13 mouse cellular contexts compared by ENCODE assay signal in the genomic region with DNA sequence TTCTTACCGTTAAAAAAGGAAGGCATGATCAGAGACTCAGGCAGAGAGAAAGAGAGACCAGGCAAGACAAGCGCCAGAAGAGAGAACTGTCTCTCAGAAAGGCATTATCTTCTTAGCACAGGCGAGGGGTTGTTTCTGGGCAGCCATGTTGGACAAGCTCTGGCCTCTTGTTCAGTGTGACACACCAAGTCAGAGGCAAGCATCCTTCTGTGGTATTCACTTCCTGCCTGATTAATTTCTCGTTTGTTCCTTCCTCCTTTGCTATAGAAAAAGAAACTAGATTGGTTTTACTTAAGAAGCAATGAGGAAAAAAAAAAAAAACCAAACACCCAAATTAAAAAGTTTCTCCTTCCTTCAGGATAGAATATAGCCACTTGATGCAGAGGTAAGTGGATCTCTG.
A peak's percentile ranks its signal among the peaks of the same experiment; 100 is the strongest.
DNase-seq lines count a peak whose midpoint lies in the region; ATAC-seq and TF ChIP-seq lines count a peak whose summit lies in the region.
"Had no signal": no experiment of that assay in that cellular context is flagged by ENCODE, and none has a peak within 500 bp of the region (broad histone marks: within the 10 kb centered on the region; RNA-seq: fewer than 3 reads in every experiment).

No protein-coding gene starts in this region.

- WGBS in hindbrain, embryonic 10.5 days: 82% methylated on average over 4 of the region's 4 CpGs

- no peaks in the 10 kb centered on the region for H3K36me3 ChIP-seq in hindbrain, embryonic 10.5 days
- H3K36me3 ChIP-seq: forebrain, embryonic 15.5 days; midbrain, embryonic 12.5 days had no signal

- no peaks in the 10 kb centered on the region for H3K27me3 ChIP-seq in hindbrain, embryonic 10.5 days (ENCODE audit: insufficient read depth, poor library complexity, severe bottlenecking)
- H3K27me3 ChIP-seq: forebrain, embryonic 15.5 days; limb, embryonic 13.5 days; midbrain, embryonic 12.5 days had no signal

- ATAC-seq in granulocyte monocyte progenitor cell, adult 5-6 weeks (replicated peaks; ENCODE audit: poor library complexity, severe bottlenecking): peak; percentile 80
- ATAC-seq in megakaryocyte, adult 5-6 weeks (ENCODE audit: poor library complexity, severe bottlenecking): peak; percentile 73
- ATAC-seq: forebrain, embryonic 15.5 days had no signal

- no peak for TF ChIP-seq CTCF in gastrocnemius, adult 2 months (IDR thresholded peaks at IDR 0.05)

- H3K4me1 ChIP-seq in hindbrain, embryonic 10.5 days (replicated peaks): peaks cover 15% of the 10 kb centered on the region

- no peaks in the 10 kb centered on the region for H3K9me3 ChIP-seq in hindbrain, embryonic 10.5 days
- H3K9me3 ChIP-seq: forebrain, embryonic 15.5 days; limb, embryonic 13.5 days; midbrain, embryonic 12.5 days had no signal

- H3K4me3 ChIP-seq in gastrocnemius, adult 2 months: no peak overlapping the region
- no peak overlapping the region for H3K4me3 ChIP-seq in hindbrain, embryonic 10.5 days
- H3K4me3 ChIP-seq: forebrain, embryonic 15.5 days; limb, embryonic 13.5 days; midbrain, embryonic 12.5 days had no signal

- H3K27ac ChIP-seq in gastrocnemius, adult 2 months: peak overlapping the region; percentile 54; the same call in 1 of the 2 replicates
- H3K27ac ChIP-seq in hindbrain, embryonic 10.5 days: no peak overlapping the region
- H3K27ac ChIP-seq: forebrain, embryonic 15.5 days; hindbrain, embryonic 14.5 days; limb, embryonic 13.5 days; midbrain, embryonic 12.5 days had no signal

- DNase-seq in gastrocnemius, adult 2 months: no peak
- no peak for DNase-seq in gastrocnemius, postnatal 14 days
- DNase-seq in CD4-positive helper T cell, adult 2 months (ENCODE audit: low read depth, low spot score): peak; percentile 83
- no peak for DNase-seq in hindbrain, embryonic 10.5 days (ENCODE audit: low spot score)
- no peak for DNase-seq in ovary, postnatal 36 days (ENCODE audit: low spot score)
- DNase-seq in heart, postnatal 25 days (ENCODE audit: low spot score): no peak
- DNase-seq: right cerebral cortex, postnatal 4 days had no signal

- intact Hi-C loops in gastrocnemius, adult 2 months (cut with DNase I): no loop called here
- intact Hi-C loops in gastrocnemius, postnatal 14 days (cut with DNase I; ENCODE audit: low total_unique reads): no loop called here
- intact Hi-C loops in heart, postnatal 25 days (cut with DNase I): no loop called here
